Mouse (Mus musculus) hindbrain, postnatal 0 days (tissue): ENCODE data around the gene Slc52a3. TPM values are rescaled to one million over a fixed set of nuclear protein-coding genes. Genes with fewer than 3 reads are reported as not detected.
A peak's percentile ranks its signal among the peaks of the same experiment; 100 is the strongest.
"Not testable (repeated sequence)": the region's sequence is repeated elsewhere in the genome, so short reads cannot be mapped to it uniquely, and the experiment has no call there.

Experiments used
- ATAC-seq: fragments of 200-750 bp; cut with Nextera tagmentation; 2 replicates; pipeline ENCODE4 v1.8.0; 2017; ENCODE audit warnings: mild to moderate bottlenecking, moderate TSS enrichment, moderate library complexity
- DNase-seq: peaks from one replicate; pipeline ENCODE4 v3.0.0-alpha.2; 2015; ENCODE audit warnings: low spot score
- H3K27ac ChIP-seq: fragments of 300-500 bp; sonication (generic); 2 replicates; pipeline ENCODE4 v1.5.1; 2014; ENCODE audit warnings: mild to moderate bottlenecking
- H3K27me3 ChIP-seq: fragments of 300-500 bp; sonication (generic); 2 replicates; pipeline ENCODE4 v1.6.1; 2014; ENCODE audit warnings: low read length, mixed read lengths; ENCODE audit not compliant: insufficient read depth
- H3K36me3 ChIP-seq: fragments of 300-500 bp; sonication (generic); 2 replicates; pipeline ENCODE4 v1.6.1; 2014; ENCODE audit warnings: low read length, mixed read lengths; ENCODE audit not compliant: insufficient read depth
- H3K4me1 ChIP-seq: fragments of 300-500 bp; sonication (generic); 2 replicates; pipeline ENCODE4 v1.6.1; 2014; ENCODE audit warnings: antibody characterized with exemption, low read length, mixed read lengths; ENCODE audit not compliant: insufficient read depth
- H3K4me2 ChIP-seq: fragments of 300-500 bp; sonication (generic); 2 replicates; pipeline ENCODE4 v1.6.1; 2014; ENCODE audit warnings: low read depth, mild to moderate bottlenecking, low read length, moderate library complexity, mixed read lengths
- H3K4me3 ChIP-seq: fragments of 300-500 bp; sonication (generic); 2 replicates; pipeline ENCODE4 v1.5.1; 2014; ENCODE audit warnings: low read length
- H3K9ac ChIP-seq: fragments of 300-500 bp; sonication (generic); replicated peaks from 2 replicates; pipeline ENCODE4 v1.6.1; 2014; ENCODE audit warnings: mild to moderate bottlenecking, low read length, moderate library complexity, mixed read lengths
- H3K9me3 ChIP-seq: fragments of 300-500 bp; sonication (generic); 2 replicates; pipeline ENCODE4 v1.6.1; 2016; ENCODE audit warnings: low read length, mixed read lengths
- CTCF ChIP-seq: IDR thresholded peaks from 2 replicates; pipeline ENCODE4 v1.5.1; 2016; ENCODE audit warnings: antibody characterized with exemption, control low read depth, low read depth
- WGBS: fragments of 180-500 bp; shearing (Covaris S2); extraction: QIAGEN DNeasy Blood & Tissue Kit; methylation state at CpG from one replicate; pipeline ENCODE4 v1.1.7; 2014; 5-methylcytosine and 5-hydroxymethylcytosine counted together
- polyA plus RNA-seq: library from polyadenylated mRNA; unstranded; fragments of >200 nt; fragmentation: Nextera tagmentation; extraction: Ambion mirVana; gene quantifications from 2 replicates; pipeline ENCODE4 v1.2.1, GENCODE M21; 2015
- total RNA-seq: library from RNA; depleted of rRNA; stranded (reverse); fragments of >200 nt; gene quantifications from 2 replicates; pipeline ENCODE4 v1.2.3, GENCODE M21; 2014

The Slc52a3 gene
- total and polyA plus RNA-seq, 2 experiments from 2014 or later = 2.7 TPM

- no peak overlapping the region for H3K4me3 ChIP-seq
- H3K27ac ChIP-seq = no peak overlapping the region
- no peak for TF ChIP-seq CTCF
- WGBS = 83% methylated on average over 8 of the region's 8 CpGs
- no peak for ATAC-seq
- H3K9ac ChIP-seq = no peak overlapping the region
- no peaks in the 10 kb centered on the region for H3K36me3 ChIP-seq
- H3K27me3 ChIP-seq = no peaks in the 10 kb centered on the region
- H3K4me2 ChIP-seq = no peak overlapping the region
- H3K9me3 ChIP-seq = no peaks in the 10 kb centered on the region
- DNase-seq = no peak
- no peaks in the 10 kb centered on the region for H3K4me1 ChIP-seq
These were observed 9.4 kb upstream of the Slc52a3 start for GRCm38 (mm10) chr2:151986958-151987357.

GRCm38 (mm10) chr2:151988978-151989377 is 7.3 kb upstream of the Slc52a3 start:
- H3K9me3 ChIP-seq = no peaks in the 10 kb centered on the region
- H3K4me1 ChIP-seq = no peaks in the 10 kb centered on the region
- TF ChIP-seq CTCF = 0 out of 2 replicates have a peak, but pooled peaks have one; percentile 25
- 61% methylated on average over 2 of the region's 2 CpGs for WGBS
- no peaks in the 10 kb centered on the region for H3K36me3 ChIP-seq
- H3K9ac ChIP-seq = no peak overlapping the region
- ATAC-seq = no peak
- no peak overlapping the region for H3K4me2 ChIP-seq
- no peak overlapping the region for H3K27ac ChIP-seq
- no peak for DNase-seq
- no peak overlapping the region for H3K4me3 ChIP-seq
- H3K27me3 ChIP-seq = no peaks in the 10 kb centered on the region

- WGBS = 19% methylated on average over 1 of the region's 1 CpGs
- no peaks in the 10 kb centered on the region for H3K27me3 ChIP-seq
- TF ChIP-seq CTCF = no peak
- H3K27ac ChIP-seq = peak overlapping the region; percentile 58; the same call in 1 of the 2 replicates
- no peaks in the 10 kb centered on the region for H3K36me3 ChIP-seq
- no peaks in the 10 kb centered on the region for H3K4me1 ChIP-seq
- no peaks in the 10 kb centered on the region for H3K9me3 ChIP-seq
- no peak overlapping the region for H3K9ac ChIP-seq
- no peak overlapping the region for H3K4me2 ChIP-seq
- ATAC-seq (peak; percentile 84), DNase-seq (peak; percentile 77)
- no peak overlapping the region for H3K4me3 ChIP-seq
These were observed 5.3 kb upstream of the Slc52a3 start for GRCm38 (mm10) chr2:151990985-151991394.

GRCm38 (mm10) chr2:151991446-151991845 is 4.9 kb upstream of the Slc52a3 start:
- Histone ChIP-seq H3K36me3 (no peaks in the 10 kb centered on the region), H3K4me2 (no peak overlapping the region), H3K27me3 (peaks cover 1% of the 10 kb centered on the region; the same call in 1 of the 2 replicates), H3K9ac (no peak overlapping the region), H3K4me1 (no peaks in the 10 kb centered on the region), H3K4me3 (no peak overlapping the region), H3K9me3 (no peaks in the 10 kb centered on the region), H3K27ac (peak overlapping the region; percentile 58; the same call in 1 of the 2 replicates)
- no peak for TF ChIP-seq CTCF
- peak; percentile 30 for ATAC-seq
- DNase-seq = no peak
- 32% methylated on average over 5 of the region's 5 CpGs for WGBS

GRCm38 (mm10) chr2:151994350-151995122 is 1.8 kb upstream of the Slc52a3 start:
- DNase-seq (peak; percentile 86), ATAC-seq (no peak)
- peak overlapping the region; percentile 41 for H3K4me2 ChIP-seq
- peak overlapping the region; percentile 3; the same call in 1 of the 2 replicates for H3K4me3 ChIP-seq
- H3K9ac ChIP-seq = no peak overlapping the region
- WGBS = 8% methylated on average over 22 of the region's 22 CpGs
- no peaks in the 10 kb centered on the region for H3K36me3 ChIP-seq
- no peak overlapping the region for H3K27ac ChIP-seq
- H3K27me3 ChIP-seq = peaks cover 8% of the 10 kb centered on the region; the same call in 1 of the 2 replicates
- no peaks in the 10 kb centered on the region for H3K4me1 ChIP-seq
- TF ChIP-seq CTCF = peak; percentile 91
- H3K9me3 ChIP-seq = no peaks in the 10 kb centered on the region

- not testable (repeated sequence) for DNase-seq, H3K36me3 ChIP-seq, H3K27ac ChIP-seq, H3K9ac ChIP-seq, H3K27me3 ChIP-seq, ATAC-seq, H3K9me3 ChIP-seq, H3K4me2 ChIP-seq, H3K4me1 ChIP-seq, H3K4me3 ChIP-seq
- 53% methylated on average over 2 of the region's 2 CpGs for WGBS
These were observed 872 bp downstream of the Slc52a3 start for GRCm38 (mm10) chr2:151997190-151997575.
